Mouse (Mus musculus) spleen, adult 2 months (tissue): ENCODE measurements around the gene Xiap.

Experiments used
- CTCF ChIP-seq: fragments of 200-500 bp; IDR thresholded peaks from 2 replicates; pipeline ENCODE4 v1.5.1; 2011; ENCODE audit warnings: mild to moderate bottlenecking, inconsistent platforms; ENCODE audit not compliant: insufficient read depth, insufficient read length, insufficient replicate concordance; ENCODE audit errors: extremely low read depth
- POLR2A ChIP-seq: fragments of 200-500 bp; IDR thresholded peaks from 2 replicates; pipeline ENCODE4 v1.6.1; 2011; ENCODE audit warnings: low read depth, low read length, inconsistent platforms

GRCm38 (mm10) chrX:42151903-42152369 is 92.5 kb downstream of the Xiap start:
- no peak for TF ChIP-seq CTCF
- no peak for TF ChIP-seq POLR2A
